8 mouse cellular contexts compared by ENCODE assay signal in genomic region chr3:159840002-159840816, GRCm38 (mm10). TPM values are rescaled to one million over a fixed set of nuclear protein-coding genes. Genes with fewer than 3 reads are reported as not detected.
DNase-seq lines count a peak whose midpoint lies in the region; ATAC-seq and TF ChIP-seq lines count a peak whose summit lies in the region.

No protein-coding gene starts in this region.

- no peaks in the 10 kb centered on the region for H3K4me1 ChIP-seq in hindbrain, postnatal 0 days (ENCODE audit: insufficient read depth, low read length)

- H3K4me2 ChIP-seq in hindbrain, postnatal 0 days (ENCODE audit: low read depth, low read length) = peak overlapping the region; percentile 99

- TF ChIP-seq CTCF in Patski (IDR thresholded peaks at IDR 0.05) = no peak
- TF ChIP-seq CTCF in hindbrain, postnatal 0 days (IDR thresholded peaks at IDR 0.05; ENCODE audit: low read depth) = no peak

- no peaks in the 10 kb centered on the region for H3K27me3 ChIP-seq in Patski
- no peaks in the 10 kb centered on the region for H3K27me3 ChIP-seq in hindbrain, postnatal 0 days (ENCODE audit: insufficient read depth, low read length)

- no peaks in the 10 kb centered on the region for H3K9me3 ChIP-seq in hindbrain, postnatal 0 days (ENCODE audit: low read length)

- in situ Hi-C loops in Patski (cut with MboI; ENCODE audit: low pct_unique_long_range_greater_than_20kb) = loop anchor here (5.0 kb wide), 1 partner anchor 47 kb away; no protein-coding TSS in a partner anchor

- H3K4me3 ChIP-seq in hindbrain, postnatal 0 days (ENCODE audit: low read length) = peak overlapping the region; percentile 69

- peak; percentile 42 for DNase-seq in Patski (ENCODE audit: low read depth, low spot score)
- peak; percentile 52 for DNase-seq in gastrocnemius, postnatal 10 days
- DNase-seq in hindbrain, postnatal 0 days (ENCODE audit: low spot score) = peak; percentile 74
- DNase-seq in left cerebral cortex, adult 11 months (ENCODE audit: low spot score) = peak; percentile 29
- peak; percentile 86 for DNase-seq in lung, postnatal 36 days
- DNase-seq in retina, embryonic 14.5 days (ENCODE audit: low spot score) = peak; percentile 73
- peak; percentile 56 for DNase-seq in urinary bladder, postnatal 25 days (ENCODE audit: low spot score)

- CTCF ChIA-PET in Patski (lab: Charles Lee) = interaction anchor here (1.1 to 3.2 kb wide), 12 partner anchors 9 to 179 kb away, joined by 3 to 19 read pairs (median 4); no protein-coding TSS in a partner anchor

- H3K36me3 ChIP-seq in hindbrain, postnatal 0 days (ENCODE audit: insufficient read depth, low read length) = no peaks in the 10 kb centered on the region

- ATAC-seq in Patski = peak; percentile 70
- ATAC-seq in common myeloid progenitor, adult 5-6 weeks (replicated peaks; ENCODE audit: low read depth, poor library complexity, severe bottlenecking) = peak; percentile 59
- peak; percentile 75 for ATAC-seq in hindbrain, postnatal 0 days

- POLR2A ChIA-PET in Patski (lab: Charles Lee) = interaction anchor here (0.6 to 4.1 kb wide), 15 partner anchors 10 to 334 kb away, joined by 3 to 24 read pairs (median 4); no protein-coding TSS in a partner anchor

- WGBS in hindbrain, postnatal 0 days = under 1% methylated on average over 27 of the region's 27 CpGs

- peak overlapping the region; percentile 67 for H3K27ac ChIP-seq in hindbrain, postnatal 0 days

- H3K9ac ChIP-seq in hindbrain, postnatal 0 days (replicated peaks; ENCODE audit: low read length) = peak overlapping the region; percentile 62

RNA-seq across cellular contexts. Expression of gene Wls, which starts 0.7 kb away (rescaled TPM):
- polyA plus RNA-seq in Patski (2021) = 565 TPM
- total RNA-seq in common myeloid progenitor, adult 5-6 weeks (2017) = 29.3 and 44.0 TPM in 2 replicates
- total RNA-seq in gastrocnemius, postnatal 10 days (2021) = 10 to 100 TPM; 41.5 to 47.5 TPM
- 26.1 and 41.3 TPM in 2 replicates for total RNA-seq in hindbrain, postnatal 0 days (2014; rRNA removed)
- polyA plus RNA-seq in hindbrain, postnatal 0 days (2015; fragmentation: Nextera tagmentation; extraction: Ambion mirVana) = 57.3 and 59.2 TPM in 2 replicates

Comparison
In these comparisons a context has a peak if more than half of its experiments do, and no peak if none do; other contexts are left out.
1. Peak in every context shown above with its lines: DNase-seq, ATAC-seq, H3K4me3 ChIP-seq and H3K27ac ChIP-seq.
2. DNase-seq: peak in every context shown above with its lines; median percentile 86 in lung, postnatal 36 days; 74 in hindbrain, postnatal 0 days; 73 in retina, embryonic 14.5 days; 56 in urinary bladder, postnatal 25 days; 52 in gastrocnemius, postnatal 10 days; 42 in Patski; 29 in left cerebral cortex, adult 11 months.